Mouse (Mus musculus): ENCODE data around the gene Gm5934. TPM values are rescaled to one million over a fixed set of nuclear protein-coding genes. Genes with fewer than 3 reads are reported as not detected.
"Not testable (repeated sequence)": the region's sequence is repeated elsewhere in the genome, so short reads cannot be mapped to it uniquely, and the experiment has no call there.

Gm5934 gene
- total RNA-seq (2014; fragmentation: Nextera tagmentation) (not detected in 2 replicates), total RNA-seq (2017) (not detected in 2 replicates)

DNA sequence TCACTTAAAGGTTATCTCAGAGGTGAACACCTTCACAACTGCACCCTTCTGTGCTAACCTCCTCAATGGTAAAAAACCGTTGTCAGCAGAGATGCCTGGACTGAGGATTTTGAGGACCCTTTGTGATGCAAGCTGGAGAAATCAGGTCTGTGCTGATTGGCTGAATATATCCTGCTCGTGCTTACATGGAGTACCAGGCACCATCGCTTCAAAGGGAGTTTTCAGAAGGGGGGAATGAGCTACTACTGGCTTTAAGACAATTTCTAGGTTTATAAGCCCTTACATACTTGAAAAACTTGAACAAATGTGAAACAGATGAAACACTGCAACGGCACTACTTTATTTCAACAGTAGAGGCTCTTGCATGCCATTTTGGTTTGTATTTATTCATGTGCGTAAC is at the start of gene Gm5934:
Gm5934 (minus strand) TSS at position 101 of the 400 bp plus-strand sequence.
- ATAC-seq (replicated peaks; ENCODE audit: poor library complexity, severe bottlenecking) = not testable (repeated sequence)

Other genes starting within 250 kb of the Gm5934 start
- not detected in 2 replicates for gene Gm4297, start 74.1 kb upstream of the Gm5934 start, total RNA-seq (2014; fragmentation: Nextera tagmentation)
- gene Gm4297, start 74.1 kb upstream of the Gm5934 start, total RNA-seq (2017) = not detected in 2 replicates

Measured in granulocyte monocyte progenitor cell, adult 5-6 weeks (primary cell).